Mouse (Mus musculus): ENCODE measurements around the gene Dok3.

Dok3 gene

GRCm38 (mm10) chr13:55510332-55510667 lies 18.8 kb downstream of the Dok3 start:
- intact Hi-C loops (cut with DNase I) = no loop called here

GRCm38 (mm10) chr13:55508531-55508930 lies 20.6 kb downstream of the Dok3 start:
- intact Hi-C loops (cut with DNase I) = no loop called here

DNA sequence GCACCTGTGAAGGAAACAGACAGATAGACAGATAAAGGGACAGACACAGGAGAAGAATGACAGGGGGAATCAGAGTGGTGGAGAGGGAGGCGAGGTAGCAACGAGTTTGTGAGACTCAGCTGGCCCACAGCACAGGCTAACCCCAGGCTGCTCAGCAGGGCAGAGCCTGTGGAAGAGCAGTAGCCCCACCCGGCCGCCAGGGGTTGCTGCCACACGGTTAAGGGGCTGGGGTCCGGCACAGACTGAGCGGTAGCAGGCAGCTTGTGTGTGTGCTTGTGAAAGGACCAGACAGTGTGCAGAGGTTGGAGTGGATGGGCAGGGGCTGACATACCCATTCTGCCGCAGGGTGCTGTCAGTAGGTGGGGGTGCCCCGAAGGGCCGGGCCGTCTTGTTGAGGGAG lies 21.2 kb downstream of the Dok3 start:
- intact Hi-C loops (cut with DNase I) = no loop called here

DNA sequence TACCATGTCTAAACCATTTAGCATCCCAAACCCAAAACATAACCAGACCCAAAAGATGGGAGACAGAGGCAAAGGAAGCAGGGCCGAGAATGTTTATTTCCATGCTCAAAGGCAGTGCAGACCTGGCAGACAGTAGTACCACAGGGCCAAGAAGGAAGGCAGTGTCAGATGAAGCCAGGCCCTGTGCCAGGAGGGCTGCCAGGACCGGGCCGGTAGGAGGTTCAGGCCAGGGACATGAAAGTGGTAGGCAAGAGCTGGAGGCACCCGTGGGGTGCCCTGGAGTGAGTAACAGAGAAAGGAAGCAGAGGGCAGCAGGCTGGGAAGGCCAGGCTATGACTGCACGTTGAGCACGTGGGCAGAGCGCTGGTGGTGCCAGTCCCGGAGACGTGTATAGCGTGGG lies 22.4 kb downstream of the Dok3 start:
- intact Hi-C loops (cut with DNase I) = no loop called here

- intact Hi-C loops (cut with DNase I) = no loop called here
These were observed 23.3 kb downstream of the Dok3 start for GRCm38 (mm10) chr13:55505810-55506209.

DNA sequence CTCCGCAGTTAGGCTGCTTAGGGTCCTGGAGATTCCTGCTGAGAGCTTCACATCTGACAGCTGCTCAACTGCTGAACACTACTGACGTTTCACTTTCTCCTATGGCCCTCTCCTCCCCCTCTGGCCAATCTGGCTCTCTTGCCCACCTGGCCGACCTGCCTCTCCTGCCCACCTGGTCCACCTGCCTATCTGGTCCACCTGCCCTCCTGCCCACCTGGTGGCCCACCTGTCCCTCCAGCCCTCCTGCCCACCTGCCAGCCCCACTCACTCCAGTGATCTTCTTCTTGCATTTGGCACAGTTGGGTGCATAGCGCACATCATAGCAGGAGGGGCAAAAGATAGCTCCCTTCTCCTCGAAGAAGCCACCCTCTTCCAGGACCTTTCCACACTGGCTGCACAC lies 24.7 kb downstream of the Dok3 start:
- intact Hi-C loops (cut with DNase I) = no loop called here

DNA sequence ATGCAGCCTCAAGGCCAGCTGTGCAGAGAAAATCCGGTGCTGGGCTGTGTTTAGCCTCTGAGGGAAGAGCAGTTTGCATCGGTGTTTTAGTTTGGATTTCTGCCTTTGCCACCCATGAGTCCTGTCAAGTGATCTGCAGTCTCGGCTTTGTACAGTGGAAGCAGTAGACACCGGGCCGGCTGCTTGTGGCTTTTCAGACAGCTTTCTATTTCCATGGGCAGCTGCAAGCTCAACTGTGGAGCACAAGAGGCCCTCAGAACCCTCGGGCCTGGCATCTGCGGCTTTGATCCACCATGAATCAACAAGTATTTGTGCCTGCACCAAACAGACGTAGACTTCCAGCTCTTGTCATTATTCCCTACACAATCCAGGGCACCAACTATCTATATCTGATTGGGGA lies 26.7 kb downstream of the Dok3 start:
- intact Hi-C loops (cut with DNase I) = no loop called here

DNA sequence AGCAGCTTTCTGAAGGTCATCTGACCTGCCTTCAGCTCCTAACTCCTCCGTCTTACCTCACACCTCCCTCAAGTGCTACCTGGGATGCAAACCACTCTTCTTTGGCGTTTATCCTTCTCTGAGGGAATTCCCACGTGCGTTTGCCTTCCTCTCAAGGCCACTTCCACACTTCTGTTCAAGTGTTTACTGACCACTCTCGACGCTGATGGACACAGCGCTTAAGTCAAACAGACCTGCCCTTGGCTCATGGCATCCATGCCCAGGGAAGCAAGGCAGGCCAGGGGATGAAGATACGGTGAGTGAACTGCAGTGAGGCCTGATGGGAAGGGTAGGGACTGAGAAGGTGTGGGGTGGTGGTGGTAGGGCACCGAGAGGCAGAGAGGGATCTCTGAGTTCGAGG lies 28.5 kb downstream of the Dok3 start:
- intact Hi-C loops (cut with DNase I) = no loop called here

DNA sequence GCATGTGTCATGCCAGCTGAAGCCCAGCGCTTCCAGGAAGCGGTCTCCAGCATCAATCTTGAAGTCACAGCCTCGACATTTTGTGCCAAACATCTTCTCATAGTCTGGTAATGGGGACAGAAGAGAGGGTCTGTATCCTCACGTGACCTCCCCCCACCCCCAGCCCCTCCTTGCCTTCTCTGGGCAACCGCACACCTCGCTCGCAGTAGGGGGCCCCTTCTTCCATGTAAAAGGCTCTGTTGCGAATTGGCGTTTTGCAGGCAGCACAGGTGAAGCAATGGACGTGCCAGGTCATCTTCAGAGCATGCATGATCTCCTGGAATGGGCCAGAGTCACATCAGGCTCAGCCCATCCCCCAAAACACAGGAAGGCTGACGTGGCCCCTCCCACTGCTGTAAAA lies 30.2 kb downstream of the Dok3 start:
- intact Hi-C loops (cut with DNase I) = no loop called here

- intact Hi-C loops (cut with DNase I) = no loop called here
These were observed 32.4 kb downstream of the Dok3 start for GRCm38 (mm10) chr13:55496661-55497060.

DNA sequence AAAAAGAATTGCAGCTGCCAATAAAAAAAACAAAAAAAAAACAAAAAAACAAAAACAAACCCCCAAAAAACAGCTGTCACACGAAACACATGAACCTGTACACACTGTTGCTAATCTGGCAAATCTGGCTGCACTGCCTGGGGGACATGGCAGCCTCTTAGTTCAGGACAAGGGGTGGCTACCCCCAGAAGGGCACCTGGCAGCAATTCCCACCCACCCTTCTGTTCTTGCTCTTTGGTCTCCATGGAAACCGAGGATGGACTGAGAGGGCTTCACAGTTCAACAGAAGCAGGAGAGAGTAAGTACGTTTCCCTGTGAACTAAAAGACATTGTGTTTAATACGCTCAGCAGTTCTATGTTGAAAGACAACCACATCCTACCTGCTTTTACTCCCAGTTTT lies 33.4 kb downstream of the Dok3 start:
- intact Hi-C loops (cut with DNase I) = no loop called here

DNA sequence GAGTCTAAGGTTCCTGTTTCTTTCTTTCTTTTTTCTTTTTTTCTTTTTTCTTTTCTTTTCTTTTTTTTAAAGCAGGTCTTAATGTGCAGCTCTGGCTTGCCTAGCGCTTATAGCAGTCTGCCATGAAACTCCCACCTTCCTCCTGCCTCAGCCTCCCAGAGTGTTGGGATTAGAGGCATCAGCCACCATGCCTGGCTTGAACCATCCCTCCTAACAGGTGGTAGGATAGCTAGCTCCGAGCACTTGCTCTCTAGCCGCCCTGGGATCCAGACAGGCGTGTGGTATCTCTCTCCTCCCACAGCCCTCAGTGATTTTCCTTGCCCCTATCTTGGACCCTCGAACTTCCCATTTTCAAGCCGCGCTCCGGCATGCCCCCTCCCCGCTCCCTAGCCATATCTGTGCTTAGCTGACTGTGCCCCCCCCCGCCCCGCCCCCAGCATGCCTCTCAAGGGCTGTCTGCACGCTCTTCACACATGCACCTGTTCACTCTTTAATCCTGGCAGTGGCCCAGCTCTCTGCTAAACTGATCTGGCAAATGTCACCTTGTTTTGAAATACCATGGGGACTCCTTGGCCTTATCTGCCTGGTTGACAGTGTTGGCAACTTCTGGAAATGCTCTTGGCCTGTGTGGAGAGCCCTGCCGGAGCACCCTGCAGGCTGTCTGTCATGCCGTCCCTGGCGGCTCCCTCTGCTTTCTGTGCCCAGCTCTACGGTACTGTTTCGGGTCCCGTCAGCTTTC lies 34.0 kb downstream of the Dok3 start:
- intact Hi-C loops (cut with DNase I) = no loop called here

DNA sequence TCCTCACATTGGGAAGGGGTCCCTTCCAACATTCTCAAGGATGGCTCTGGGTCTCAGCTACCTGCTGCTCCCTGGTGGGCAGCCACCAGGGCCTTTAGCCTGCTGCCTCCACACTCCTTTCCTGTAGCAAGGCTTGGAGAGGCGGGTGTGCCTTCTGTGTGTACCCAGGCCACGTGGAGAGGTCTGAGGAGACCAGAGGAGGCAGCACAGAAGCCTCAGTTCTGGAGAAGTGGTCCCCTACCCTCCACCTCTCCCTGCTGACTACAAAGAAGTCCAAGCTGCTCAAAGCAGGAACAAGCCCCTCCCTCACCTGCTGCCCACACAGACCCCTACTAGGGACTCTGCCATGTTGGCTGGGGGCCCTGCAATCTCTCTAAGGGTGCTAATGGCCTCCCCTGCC lies 34.8 kb downstream of the Dok3 start:
- intact Hi-C loops (cut with DNase I) = no loop called here

GRCm38 (mm10) chr13:55487578-55488498 lies 41.3 kb downstream of the Dok3 start, which contains the start of gene Dbn1:
Dbn1 (minus strand) TSS chr13:55488111.
- intact Hi-C loops (cut with DNase I) = no loop called here

DNA sequence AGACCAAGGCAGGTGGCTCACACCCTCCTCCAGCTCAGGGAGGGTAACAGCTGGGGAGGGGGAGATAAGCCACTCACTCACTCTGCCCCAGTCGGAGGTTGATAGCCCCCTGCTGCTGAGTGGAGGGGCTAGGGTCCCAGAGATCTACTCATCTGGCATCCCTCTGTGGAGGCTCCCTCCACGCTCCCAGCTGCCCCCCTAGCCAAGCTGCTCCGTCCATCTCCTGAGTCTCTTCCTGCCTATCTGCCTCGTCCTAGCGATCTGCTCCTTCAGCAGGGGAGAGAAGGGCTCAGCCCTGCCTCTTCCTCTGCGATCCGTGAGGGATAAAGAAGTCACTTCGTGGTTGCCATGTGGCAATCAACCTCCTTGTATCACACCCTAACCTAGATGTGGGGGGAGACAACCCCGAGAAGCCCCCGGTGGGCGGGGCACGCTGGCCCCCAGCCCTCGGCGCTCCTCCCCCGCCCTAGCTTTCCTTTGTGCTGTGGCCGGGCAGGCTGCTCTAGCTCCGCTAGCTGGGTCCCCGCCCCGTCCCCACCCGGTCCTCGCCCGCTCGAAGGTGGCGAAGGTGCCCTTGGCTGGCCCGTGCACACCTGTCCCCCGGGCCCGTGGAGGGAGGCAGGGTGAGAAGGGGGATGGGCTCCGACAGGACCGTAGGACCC lies 42.0 kb downstream of the Dok3 start:
- intact Hi-C loops (cut with DNase I) = no loop called here

GRCm38 (mm10) chr13:55486029-55486794 lies 42.9 kb downstream of the Dok3 start:
- intact Hi-C loops (cut with DNase I) = no loop called here

GRCm38 (mm10) chr13:55484520-55485088 lies 44.5 kb downstream of the Dok3 start:
- intact Hi-C loops (cut with DNase I) = no loop called here

DNA sequence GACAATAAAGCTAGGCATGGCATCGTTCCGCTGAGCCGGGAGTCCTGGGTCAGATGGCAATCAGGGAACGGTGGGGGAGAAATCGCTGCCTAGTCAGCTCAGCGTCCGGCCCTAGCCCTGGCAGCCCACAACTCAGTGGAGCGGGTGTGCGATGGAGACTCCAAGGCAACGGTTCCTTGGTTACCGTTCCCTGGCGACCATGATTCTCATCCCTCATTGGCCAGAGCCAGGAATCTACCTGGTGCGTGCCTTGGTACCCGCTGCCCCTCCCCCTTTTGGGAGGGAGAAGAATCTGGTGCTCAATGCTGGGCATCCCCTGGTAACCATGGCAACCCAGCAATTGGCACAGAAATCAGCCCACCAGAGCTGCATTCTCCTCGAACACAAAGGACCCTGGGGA lies 45.5 kb downstream of the Dok3 start:
- intact Hi-C loops (cut with DNase I) = no loop called here

GRCm38 (mm10) chr13:55483071-55483470 lies 46.0 kb downstream of the Dok3 start:
- intact Hi-C loops (cut with DNase I) = no loop called here

DNA sequence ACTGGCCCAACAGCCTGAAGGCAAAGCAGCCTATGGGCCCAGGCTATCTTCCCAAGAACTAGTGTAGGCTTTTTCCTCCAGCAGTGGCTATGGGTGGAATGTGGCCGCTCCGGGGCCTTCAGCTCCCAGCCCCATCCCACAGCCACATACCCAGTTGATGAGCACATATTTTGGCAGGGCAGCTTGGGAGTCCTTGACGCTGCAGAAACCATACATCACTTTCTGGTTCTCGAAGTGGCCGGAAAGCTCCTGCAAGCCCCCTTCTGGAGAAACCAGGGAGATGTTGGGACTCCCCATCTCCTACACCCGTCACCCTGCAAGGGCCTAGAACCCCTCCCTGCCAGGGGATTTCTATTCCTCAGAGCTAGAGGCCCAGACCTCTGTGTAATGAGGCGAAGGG lies 46.6 kb downstream of the Dok3 start:
- intact Hi-C loops (cut with DNase I) = no loop called here

- intact Hi-C loops (cut with DNase I) = loop anchor here (2.0 kb wide), 1 partner anchor 35 kb away; no protein-coding TSS in a partner anchor
These were observed 49.2 kb downstream of the Dok3 start for GRCm38 (mm10) chr13:55479929-55480328.
